In genomic region chr1:90902751-90903150, GRCm38 (mm10) we compare ENCODE assay signal across 27 mouse cellular contexts. TPM values are rescaled to one million over a fixed set of nuclear protein-coding genes. Genes with fewer than 3 reads are reported as not detected.
DNase-seq lines count a peak whose midpoint lies in the region; ATAC-seq and TF ChIP-seq lines count a peak whose summit lies in the region.
"Had no signal": no experiment of that assay in that cellular context is flagged by ENCODE, and none has a peak within 500 bp of the region (broad histone marks: within the 10 kb centered on the region; RNA-seq: fewer than 3 reads in every experiment).

No protein-coding gene starts in this region.

- H3K36me3 ChIP-seq in forebrain, embryonic 11.5 days (ENCODE audit: control insufficient read depth, insufficient read depth, low read length), result no peaks in the 10 kb centered on the region
- H3K36me3 ChIP-seq in forebrain, embryonic 14.5 days (ENCODE audit: control insufficient read depth, insufficient read depth, low read length), result no peaks in the 10 kb centered on the region
- H3K36me3 ChIP-seq in lung, postnatal 0 days (ENCODE audit: insufficient read depth, low read length), result no peaks in the 10 kb centered on the region
- no peaks in the 10 kb centered on the region for H3K36me3 ChIP-seq in intestine, embryonic 15.5 days
- H3K36me3 ChIP-seq in hindbrain, embryonic 12.5 days, result no peaks in the 10 kb centered on the region
- H3K36me3 ChIP-seq: forebrain, embryonic 12.5 days; G1E; heart, embryonic 15.5 days had no signal

- no peak overlapping the region for H3K9ac ChIP-seq in forebrain, embryonic 11.5 days (ENCODE audit: low read length)
- H3K9ac ChIP-seq in forebrain, embryonic 14.5 days (ENCODE audit: low read length), result no peak overlapping the region
- H3K9ac ChIP-seq in lung, postnatal 0 days (replicated peaks; ENCODE audit: low read depth), result no peak overlapping the region
- no peak overlapping the region for H3K9ac ChIP-seq in intestine, embryonic 15.5 days
- no peak overlapping the region for H3K9ac ChIP-seq in hindbrain, embryonic 12.5 days
- H3K9ac ChIP-seq: forebrain, embryonic 12.5 days; forebrain, postnatal 0 days; heart, embryonic 15.5 days had no signal

- TF ChIP-seq CTCF in lung, postnatal 0 days (IDR thresholded peaks at IDR 0.05), result no peak

- H3K4me3 ChIP-seq in forebrain, embryonic 11.5 days (ENCODE audit: low read depth, low read length), result no peak overlapping the region
- no peak overlapping the region for H3K4me3 ChIP-seq in forebrain, embryonic 14.5 days (ENCODE audit: low read depth, low read length)
- H3K4me3 ChIP-seq in lung, postnatal 0 days (ENCODE audit: low read depth, low read length), result no peak overlapping the region
- H3K4me3 ChIP-seq in intestine, embryonic 15.5 days (replicated peaks), result no peak overlapping the region
- H3K4me3 ChIP-seq in hindbrain, embryonic 12.5 days, result no peak overlapping the region
- H3K4me3 ChIP-seq: forebrain, embryonic 12.5 days; heart, embryonic 15.5 days had no signal

- DNase-seq in forebrain, embryonic 11.5 days (ENCODE audit: low spot score), result peak; percentile 36
- DNase-seq in forebrain, embryonic 14.5 days (ENCODE audit: low spot score), result no peak
- DNase-seq in lung, postnatal 0 days (ENCODE audit: low spot score), result peak; percentile 3
- no peak for DNase-seq in lung, postnatal 36 days
- no peak for DNase-seq in left cerebral cortex, postnatal 10 days (ENCODE audit: extremely low spot score in 1 of 2, low spot score in 2 of 2)
- DNase-seq: adrenal gland, adult 8-10 months; adrenal gland, postnatal 36 days; B cell, adult 2 months; cerebellum, adult 2 months; cerebellum, postnatal 14 days; forebrain, postnatal 0 days; gastrocnemius, postnatal 25 days; heart, postnatal 14 days; kidney, adult 8-10 months had no signal

- H3K9me3 ChIP-seq in forebrain, embryonic 11.5 days (ENCODE audit: control insufficient read depth, low read length), result no peaks in the 10 kb centered on the region
- no peaks in the 10 kb centered on the region for H3K9me3 ChIP-seq in forebrain, embryonic 14.5 days (replicated peaks; ENCODE audit: control insufficient read depth, low read length)
- no peaks in the 10 kb centered on the region for H3K9me3 ChIP-seq in lung, postnatal 0 days (ENCODE audit: low read length)
- no peaks in the 10 kb centered on the region for H3K9me3 ChIP-seq in intestine, embryonic 15.5 days
- H3K9me3 ChIP-seq in hindbrain, embryonic 12.5 days (replicated peaks), result no peaks in the 10 kb centered on the region
- H3K9me3 ChIP-seq: forebrain, embryonic 12.5 days; heart, embryonic 15.5 days had no signal

- no peak overlapping the region for H3K27ac ChIP-seq in forebrain, embryonic 11.5 days (ENCODE audit: low read depth, low read length)
- no peak overlapping the region for H3K27ac ChIP-seq in forebrain, embryonic 14.5 days (ENCODE audit: low read depth, low read length)
- no peak overlapping the region for H3K27ac ChIP-seq in lung, postnatal 0 days (ENCODE audit: low read length)
- peak overlapping the region; percentile 29 for H3K27ac ChIP-seq in intestine, embryonic 15.5 days
- H3K27ac ChIP-seq in hindbrain, embryonic 12.5 days, result no peak overlapping the region
- H3K27ac ChIP-seq: forebrain, embryonic 12.5 days; heart, embryonic 15.5 days had no signal

- H3K4me1 ChIP-seq in forebrain, embryonic 11.5 days (replicated peaks; ENCODE audit: control insufficient read depth, insufficient read depth, low read length), result no peaks in the 10 kb centered on the region
- no peaks in the 10 kb centered on the region for H3K4me1 ChIP-seq in forebrain, embryonic 14.5 days (ENCODE audit: control insufficient read depth, insufficient read depth, low read length)
- peaks cover 3% of the 10 kb centered on the region; the same call in 1 of the 2 replicates for H3K4me1 ChIP-seq in lung, postnatal 0 days (ENCODE audit: insufficient read depth, low read depth, low read length)
- H3K4me1 ChIP-seq in intestine, embryonic 15.5 days (replicated peaks), result peaks cover 23% of the 10 kb centered on the region
- peaks cover 5% of the 10 kb centered on the region; the same call in 1 of the 2 replicates for H3K4me1 ChIP-seq in hindbrain, embryonic 12.5 days

- H3K4me2 ChIP-seq in forebrain, embryonic 11.5 days (ENCODE audit: low read depth, low read length, severe bottlenecking), result no peak overlapping the region
- no peak overlapping the region for H3K4me2 ChIP-seq in forebrain, embryonic 14.5 days (ENCODE audit: low read length)
- no peak overlapping the region for H3K4me2 ChIP-seq in lung, postnatal 0 days (replicated peaks; ENCODE audit: low read depth, low read length)
- H3K4me2 ChIP-seq in intestine, embryonic 15.5 days (replicated peaks), result no peak overlapping the region
- no peak overlapping the region for H3K4me2 ChIP-seq in hindbrain, embryonic 12.5 days (replicated peaks)
- H3K4me2 ChIP-seq: forebrain, embryonic 12.5 days; heart, embryonic 11.5 days; heart, embryonic 15.5 days had no signal

- ATAC-seq in forebrain, embryonic 11.5 days (replicated peaks; ENCODE audit: low FRiP score), result no peak
- no peak for ATAC-seq in forebrain, embryonic 14.5 days
- ATAC-seq in lung, postnatal 0 days, result no peak
- ATAC-seq in intestine, embryonic 15.5 days, result no peak
- ATAC-seq in hindbrain, embryonic 12.5 days (ENCODE audit: low FRiP score), result no peak
- ATAC-seq: CD4-positive, CD25-positive, alpha-beta regulatory T cell, adult 4 months; forebrain, postnatal 0 days; hindbrain, embryonic 16.5 days; inflammation-experienced regulatory T-cells, adult 6 months had no signal

- H3K27me3 ChIP-seq in forebrain, embryonic 11.5 days (ENCODE audit: control insufficient read depth, insufficient read depth, low read length), result no peaks in the 10 kb centered on the region
- no peaks in the 10 kb centered on the region for H3K27me3 ChIP-seq in forebrain, embryonic 14.5 days (replicated peaks; ENCODE audit: control insufficient read depth, insufficient read depth, low read length)
- H3K27me3 ChIP-seq in lung, postnatal 0 days (replicated peaks; ENCODE audit: insufficient read depth, low read length), result no peaks in the 10 kb centered on the region
- no peaks in the 10 kb centered on the region for H3K27me3 ChIP-seq in intestine, embryonic 15.5 days (replicated peaks)
- H3K27me3 ChIP-seq in hindbrain, embryonic 12.5 days, result no peaks in the 10 kb centered on the region
- H3K27me3 ChIP-seq: forebrain, embryonic 12.5 days had no signal

- WGBS in forebrain, embryonic 11.5 days, result 83% methylated on average over 3 of the region's 3 CpGs
- WGBS in forebrain, embryonic 14.5 days, result 83% methylated on average over 3 of the region's 3 CpGs
- WGBS in lung, postnatal 0 days, result 51% methylated on average over 3 of the region's 3 CpGs
- WGBS in intestine, embryonic 15.5 days, result 73% methylated on average over 3 of the region's 3 CpGs
- 81% methylated on average over 3 of the region's 3 CpGs for WGBS in hindbrain, embryonic 12.5 days

- no peak for TF ChIP-seq EP300 in lung, postnatal 0 days (IDR thresholded peaks at IDR 0.05)

- intact Hi-C loops in left cerebral cortex, postnatal 10 days (cut with DNase I), result no loop called here

RNA-seq across cellular contexts. Expression of gene Mlph, which starts 12.1 kb away (rescaled TPM):
- polyA plus RNA-seq in forebrain, embryonic 11.5 days (2014; fragmentation: Nextera tagmentation; extraction: Ambion mirVana), result 0.13 and 0.23 TPM in 2 replicates
- polyA plus RNA-seq in forebrain, embryonic 14.5 days (2014; fragmentation: Nextera tagmentation; extraction: Ambion mirVana), result 0.05 and 0.38 TPM in 2 replicates
- 2.4 and 2.7 TPM in 2 replicates for polyA plus RNA-seq in lung, postnatal 0 days (2015; fragmentation: Nextera tagmentation; extraction: Ambion mirVana)
- polyA plus RNA-seq in intestine, embryonic 15.5 days (2015; fragmentation: Nextera tagmentation; extraction: Ambion mirVana), result 0.85 and 1.6 TPM in 2 replicates
- under 1 TPM; 0.63 to 0.88 TPM for total RNA-seq in left cerebral cortex, postnatal 10 days (2021)
- 0.09 and 0.22 TPM in 2 replicates for polyA plus RNA-seq in hindbrain, embryonic 12.5 days (2016; fragmentation: Nextera tagmentation; extraction: Ambion mirVana)
- total RNA-seq: G1E; granulocyte monocyte progenitor cell, adult 5-6 weeks had no signal
- polyA plus RNA-seq: CD4-positive, CD25-positive, alpha-beta regulatory T cell, adult 4 months; G1E; hindbrain, embryonic 11.5 days; inflammation-experienced regulatory T-cells, adult 6 months had no signal

RNA-seq across cellular contexts. Expression of gene Prlh, which starts 50.2 kb away (rescaled TPM):
- not detected in 2 replicates for polyA plus RNA-seq in forebrain, embryonic 11.5 days (2014; fragmentation: Nextera tagmentation; extraction: Ambion mirVana)
- polyA plus RNA-seq in forebrain, embryonic 14.5 days (2014; fragmentation: Nextera tagmentation; extraction: Ambion mirVana), result not detected in 2 replicates
- not detected in 2 replicates for polyA plus RNA-seq in lung, postnatal 0 days (2015; fragmentation: Nextera tagmentation; extraction: Ambion mirVana)
- not detected in 2 replicates for polyA plus RNA-seq in intestine, embryonic 15.5 days (2015; fragmentation: Nextera tagmentation; extraction: Ambion mirVana)
- not detected for total RNA-seq in left cerebral cortex, postnatal 10 days (2021)
- polyA plus RNA-seq in hindbrain, embryonic 12.5 days (2016; fragmentation: Nextera tagmentation; extraction: Ambion mirVana), result not detected in 2 replicates
- total RNA-seq: adrenal gland, adult 8-10 months; adrenal gland, postnatal 36 days; common myeloid progenitor, adult 5-6 weeks; forebrain, postnatal 0 days; G1E; gastrocnemius, adult 18-20 months; gastrocnemius, postnatal 25 days; granulocyte monocyte progenitor cell, adult 5-6 weeks; heart, postnatal 14 days had no signal
- polyA plus RNA-seq: CD4-positive, CD25-positive, alpha-beta regulatory T cell, adult 4 months; forebrain, embryonic 12.5 days; forebrain, postnatal 0 days; G1E; heart, embryonic 11.5 days; heart, embryonic 15.5 days; hindbrain, embryonic 11.5 days; hindbrain, embryonic 16.5 days; inflammation-experienced regulatory T-cells, adult 6 months had no signal

RNA-seq across cellular contexts. Expression of gene Col6a3, which starts 59.0 kb away (rescaled TPM):
- polyA plus RNA-seq in forebrain, embryonic 11.5 days (2014; fragmentation: Nextera tagmentation; extraction: Ambion mirVana), result 6.3 and 7.6 TPM in 2 replicates
- polyA plus RNA-seq in forebrain, embryonic 14.5 days (2014; fragmentation: Nextera tagmentation; extraction: Ambion mirVana), result 2.9 and 5.5 TPM in 2 replicates
- 62.4 and 62.8 TPM in 2 replicates for polyA plus RNA-seq in lung, postnatal 0 days (2015; fragmentation: Nextera tagmentation; extraction: Ambion mirVana)
- 73.2 and 74.5 TPM in 2 replicates for polyA plus RNA-seq in intestine, embryonic 15.5 days (2015; fragmentation: Nextera tagmentation; extraction: Ambion mirVana)
- total RNA-seq in left cerebral cortex, postnatal 10 days (2021), result 1 to 10 TPM; 5.3 to 8.8 TPM
- 22.6 and 32.1 TPM in 2 replicates for polyA plus RNA-seq in hindbrain, embryonic 12.5 days (2016; fragmentation: Nextera tagmentation; extraction: Ambion mirVana)
- total RNA-seq: common myeloid progenitor, adult 5-6 weeks; granulocyte monocyte progenitor cell, adult 5-6 weeks had no signal
- polyA plus RNA-seq: CD4-positive, CD25-positive, alpha-beta regulatory T cell, adult 4 months; G1E had no signal

Comparison
In these comparisons a context has a peak if more than half of its experiments do, and no peak if none do; other contexts are left out.
1. DNase-seq: peak in forebrain, embryonic 11.5 days (single experiment) and lung, postnatal 0 days (single experiment); none in forebrain, embryonic 14.5 days (single experiment), lung, postnatal 36 days (single experiment) and left cerebral cortex, postnatal 10 days (0 of 2).